Mouse (Mus musculus) E14TG2a.4 (cell line): ENCODE data around the gene Hddc2.

Experiments
- CTCF ChIP-seq: conservative IDR thresholded peaks from 2 replicates; pipeline ENCODE4 v1.5.1; 2014; ENCODE audit warnings: low read length
- NANOG ChIP-seq: IDR thresholded peaks from 2 replicates; pipeline ENCODE4 v1.6.1; 2014; ENCODE audit warnings: borderline replicate concordance, low read length, mixed read lengths
- POU5F1 ChIP-seq: IDR thresholded peaks from 2 replicates; pipeline ENCODE4 v1.6.1; 2014; ENCODE audit warnings: low read length, borderline replicate concordance

- no peak for TF ChIP-seq CTCF
- TF ChIP-seq NANOG = no peak
- no peak for TF ChIP-seq POU5F1
Measured at GRCm38 (mm10) chr10:31354141-31354540, 41.0 kb downstream of the Hddc2 start.
